Mouse (Mus musculus) frontal cortex, adult 2 months (tissue): ENCODE measurements around the gene Map3k11. TPM values are rescaled to one million over a fixed set of nuclear protein-coding genes. Genes with fewer than 3 reads are reported as not detected.

Source experiments
- DNase-seq, 2 experiments: peaks; one replicate each; pipeline ENCODE4 v3.0.0; 2022; ENCODE audit warnings: low spot score in 1 of 2; ENCODE audit errors: extremely low spot score in 1 of 2
- polyA plus RNA-seq: library from polyadenylated mRNA; depleted of rRNA; stranded (reverse); fragments of >200 nt; gene quantifications from 2 replicates; pipeline ENCODE4 v1.2.3, GENCODE M21; 2012; rRNA removed

Gene Map3k11
- polyA plus RNA-seq, 1 experiment: 18.9 TPM

- DNase-seq: peak in 1 of 2 experiments; percentile 85
Measured at GRCm38 (mm10) chr19:5729444-5729815, 40.9 kb downstream of the Map3k11 start, which contains the start of gene Fam89b. TSS of gene Fam89b (minus strand) at chr19:5729653.

- DNase-seq: no peak
Measured at GRCm38 (mm10) chr19:5730314-5731186, 42.0 kb downstream of the Map3k11 start.

- DNase-seq: peak; percentile 89 to 95
Measured at GRCm38 (mm10) chr19:5731264-5731978, 42.9 kb downstream of the Map3k11 start.

GRCm38 (mm10) chr19:5734325-5734724, 45.8 kb downstream of the Map3k11 start:
- no peak for DNase-seq

GRCm38 (mm10) chr19:5739446-5739845, 50.9 kb downstream of the Map3k11 start:
- DNase-seq: no peak

GRCm38 (mm10) chr19:5740320-5741317, 52.1 kb downstream of the Map3k11 start, which contains the start of gene Ltbp3:
TSS of gene Ltbp3 (plus strand) at chr19:5740904.
- DNase-seq: no peak

GRCm38 (mm10) chr19:5741641-5742240, 53.2 kb downstream of the Map3k11 start:
- DNase-seq: peak in 1 of 2 experiments; percentile 75

- no peak for DNase-seq
Measured at GRCm38 (mm10) chr19:5742241-5742641, 53.7 kb downstream of the Map3k11 start.

- DNase-seq: no peak
Measured at GRCm38 (mm10) chr19:5743576-5743975, 55.0 kb downstream of the Map3k11 start.

GRCm38 (mm10) chr19:5745756-5746710, 57.5 kb downstream of the Map3k11 start:
- DNase-seq: no peak

- no peak for DNase-seq
Measured at GRCm38 (mm10) chr19:5746907-5747363, 58.4 kb downstream of the Map3k11 start.

- peak in 1 of 2 experiments; percentile 67 for DNase-seq
Measured at GRCm38 (mm10) chr19:5749476-5749875, 60.9 kb downstream of the Map3k11 start.

- DNase-seq: no peak
Measured at GRCm38 (mm10) chr19:5750951-5751350, 62.4 kb downstream of the Map3k11 start.

GRCm38 (mm10) chr19:5751742-5752141, 63.2 kb downstream of the Map3k11 start:
- DNase-seq: no peak

Other genes with a start within 250 kb of the Map3k11 start
- gene Fosl1, start 241.2 kb upstream of the Map3k11 start, polyA plus RNA-seq: 0.06 and 0.19 TPM in 2 replicates
- gene Ccdc85b, start 230.8 kb upstream of the Map3k11 start, polyA plus RNA-seq: 22.4 and 24.7 TPM in 2 replicates
- gene Fibp, start 228.1 kb upstream of the Map3k11 start, polyA plus RNA-seq: 130 and 142 TPM in 2 replicates
- 0.38 and 0.40 TPM in 2 replicates for gene Ctsw, start 220.2 kb upstream of the Map3k11 start, polyA plus RNA-seq
- 36.5 and 37.4 TPM in 2 replicates for gene Efemp2, start 214.8 kb upstream of the Map3k11 start, polyA plus RNA-seq
- gene Mus81, start 200.3 kb upstream of the Map3k11 start, polyA plus RNA-seq: 42.4 TPM in 2 replicates
- gene Cfl1, start 198.3 kb upstream of the Map3k11 start, polyA plus RNA-seq: 1,335 and 1,444 TPM in 2 replicates
- gene 1700020D05Rik, start 185.0 kb upstream of the Map3k11 start, polyA plus RNA-seq: 5.4 and 5.9 TPM in 2 replicates
- 152 and 164 TPM in 2 replicates for gene Snx32, start 178.2 kb upstream of the Map3k11 start, polyA plus RNA-seq
- 0.04 TPM in 2 replicates for gene Ovol1, start 128.1 kb upstream of the Map3k11 start, polyA plus RNA-seq
- 2.5 and 2.8 TPM in 2 replicates for gene Ap5b1, start 120.7 kb upstream of the Map3k11 start, polyA plus RNA-seq
- gene Rnaseh2c, start 86.9 kb upstream of the Map3k11 start, polyA plus RNA-seq: 50.2 and 56.5 TPM in 2 replicates
- gene Kat5, start 78.5 kb upstream of the Map3k11 start, polyA plus RNA-seq: 109 and 111 TPM in 2 replicates
- 32.6 and 33.4 TPM in 2 replicates for gene Rela, start 51.3 kb upstream of the Map3k11 start, polyA plus RNA-seq
- 18.0 and 24.0 TPM in 2 replicates for gene Sipa1, start 25.0 kb upstream of the Map3k11 start, polyA plus RNA-seq
- 68.4 and 72.5 TPM in 2 replicates for gene Pcnx3, start 166 bp downstream of the Map3k11 start, polyA plus RNA-seq
- 0.22 and 0.27 TPM in 2 replicates for gene Kcnk7, start 15.6 kb downstream of the Map3k11 start, polyA plus RNA-seq
- 16.8 and 18.8 TPM in 2 replicates for gene Ehbp1l1, start 37.6 kb downstream of the Map3k11 start, polyA plus RNA-seq
- gene Fam89b, start 40.9 kb downstream of the Map3k11 start, polyA plus RNA-seq: 56.1 and 65.8 TPM in 2 replicates
- 81.5 and 87.8 TPM in 2 replicates for gene Ltbp3, start 52.2 kb downstream of the Map3k11 start, polyA plus RNA-seq
- gene Scyl1, start 82.7 kb downstream of the Map3k11 start, polyA plus RNA-seq: 111 and 120 TPM in 2 replicates
- 13.1 and 15.6 TPM in 2 replicates for gene Frmd8, start 186.5 kb downstream of the Map3k11 start, polyA plus RNA-seq
- 7.8 and 8.7 TPM in 2 replicates for gene Slc25a45, start 189.1 kb downstream of the Map3k11 start, polyA plus RNA-seq
- 4.6 and 4.9 TPM in 2 replicates for gene Tigd3, start 205.4 kb downstream of the Map3k11 start, polyA plus RNA-seq
- 106 and 118 TPM in 2 replicates for gene Dpf2, start 224.3 kb downstream of the Map3k11 start, polyA plus RNA-seq
- gene Cdc42ep2, start 236.1 kb downstream of the Map3k11 start, polyA plus RNA-seq: 7.7 and 9.1 TPM in 2 replicates